Mouse (Mus musculus) heart, postnatal 0 days (tissue): ENCODE measurements at regions not wholly inside any gene's neighbourhood (a gene's known extent, or its start where the extent isn't known, plus 50 kb on each side); places are given as distances from the start of the nearest gene placed in this dataset.

Experiments
- CTCF ChIP-seq: IDR thresholded peaks from 2 replicates; pipeline ENCODE4 v1.5.1; 2016; ENCODE audit warnings: antibody characterized with exemption, control low read depth, low read depth
- EP300 ChIP-seq: IDR thresholded peaks from 2 replicates; pipeline ENCODE4 v1.6.1; 2016; ENCODE audit warnings: antibody characterized with exemption, low read depth

GRCm38 (mm10) chrX:11895396-11895795 lies 264.8 kb downstream of the Bcor start:
- TF ChIP-seq CTCF: no peak
- no peak for TF ChIP-seq EP300
